Mouse (Mus musculus) B cell, adult 62 days (primary cell): ENCODE measurements around the gene Kyat1. TPM values are rescaled to one million over a fixed set of nuclear protein-coding genes. Genes with fewer than 3 reads are reported as not detected.

ENCODE experiments used
- total RNA-seq: library from RNA; stranded (reverse); gene quantifications from 4 replicates; pipeline ENCODE4 v1.2.4, GENCODE M21; 2023

Kyat1 gene
- total RNA-seq = 3.4 to 7.6 TPM (median 6.2 TPM) in 4 replicates

GRCm38 (mm10) chr2:30205629-30206357, at the start of gene Kyat1:
TSS of gene Kyat1 (minus strand) at chr2:30205847.

DNA sequence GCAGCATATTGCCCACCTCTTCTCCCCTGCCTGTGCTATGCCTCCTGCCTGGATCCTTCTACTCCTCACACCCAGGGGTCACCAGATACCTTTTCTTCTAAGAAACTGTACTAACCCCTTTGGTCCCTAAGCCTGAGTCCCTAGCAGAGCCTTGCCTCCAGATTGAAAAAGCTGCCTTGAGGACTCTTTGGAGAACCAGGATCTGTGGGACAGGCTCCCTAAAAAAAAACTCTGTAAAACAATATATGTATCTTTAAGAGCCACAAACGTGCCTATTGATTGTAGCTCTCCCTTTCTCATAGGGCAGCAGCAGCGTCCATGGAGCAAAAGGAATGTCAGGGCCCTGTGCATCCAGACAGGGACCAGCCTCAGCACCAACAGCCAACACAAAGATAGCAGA, 34.6 kb upstream of the Kyat1 start, which contains the start of gene Gm28035:
TSS of gene Gm28035 (plus strand) at position 301 of the 400 bp plus-strand sequence.

GRCm38 (mm10) chr2:30237199-30237880, 31.7 kb upstream of the Kyat1 start, which contains the start of gene Lrrc8a:
TSS of gene Lrrc8a (plus strand) at chr2:30237715.

DNA sequence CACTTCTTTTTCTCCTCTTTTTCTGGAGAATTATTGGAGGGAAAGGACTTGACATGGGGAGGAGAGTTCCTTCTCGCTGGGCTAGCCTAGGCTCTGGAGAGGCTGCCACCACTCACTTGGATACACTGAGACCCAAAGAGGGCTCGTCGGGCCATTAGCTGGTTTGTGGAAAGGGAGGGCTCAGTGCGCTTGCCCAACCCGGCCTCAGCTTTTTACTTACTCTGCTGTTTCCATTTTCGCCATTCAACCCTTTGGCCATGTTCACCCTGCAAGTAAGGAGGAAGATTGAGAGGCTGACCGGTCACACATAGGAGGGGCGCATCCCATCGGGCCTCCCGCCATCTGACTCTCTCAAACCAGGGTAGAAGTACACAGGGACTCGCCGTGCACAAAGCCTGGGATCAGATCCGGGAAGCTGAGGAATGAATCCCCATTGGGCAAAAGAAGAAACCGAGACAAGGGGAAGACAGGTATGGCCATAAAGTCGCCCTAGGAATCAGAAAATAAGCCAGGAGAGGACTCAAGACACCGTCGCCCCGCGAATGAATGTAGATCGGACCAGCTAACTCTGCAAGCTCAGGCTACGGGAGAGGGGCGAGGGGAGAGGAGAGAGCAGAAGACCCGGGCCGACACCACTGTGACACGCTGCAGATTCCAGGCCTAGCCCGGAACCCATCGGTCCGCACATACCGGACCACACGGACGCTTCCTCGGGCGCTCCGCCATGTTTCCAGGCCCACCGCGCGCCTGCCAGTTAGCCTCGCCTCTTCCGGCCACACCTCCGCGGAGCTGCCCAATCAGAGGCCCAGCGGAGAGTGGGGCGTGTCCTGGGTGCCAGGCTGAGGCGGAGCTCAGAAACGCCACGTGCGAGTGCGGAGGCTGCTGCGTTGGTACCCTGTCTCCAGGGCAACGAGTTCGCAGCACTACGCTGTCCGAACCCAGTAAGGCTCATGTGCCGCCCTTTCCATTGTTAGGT, 27.7 kb downstream of the Kyat1 start, which contains the start of gene Spout1:
TSS of gene Spout1 (minus strand) at position 760 of the 976 bp plus-strand sequence.

GRCm38 (mm10) chr2:30171371-30171996, 34.2 kb downstream of the Kyat1 start, which contains the start of gene Endog:
TSS of gene Endog (plus strand) at chr2:30171493.

Other genes with a start within 250 kb of the Kyat1 start
- gene Sptan1, start 240.3 kb downstream of the Kyat1 start, total RNA-seq = 289 to 315 TPM (median 302 TPM) in 4 replicates
- gene Wdr34, start 157.0 kb downstream of the Kyat1 start, total RNA-seq = 0.45 to 3.2 TPM (median 2.0 TPM) in 4 replicates
- gene Set, start 148.5 kb downstream of the Kyat1 start, total RNA-seq = 248 to 281 TPM (median 262 TPM) in 4 replicates
- 0.88 to 2.3 TPM (median 1.7 TPM) in 4 replicates for gene Pkn3, start 128.2 kb downstream of the Kyat1 start, total RNA-seq
- 13.0 to 18.0 TPM (median 14.9 TPM) in 4 replicates for gene Zdhhc12, start 112.2 kb downstream of the Kyat1 start, total RNA-seq
- gene Zer1, start 81.3 kb downstream of the Kyat1 start, total RNA-seq = 70.4 to 76.3 TPM (median 73.3 TPM) in 4 replicates
- gene Tbc1d13, start 72.1 kb downstream of the Kyat1 start, total RNA-seq = 31.5 to 43.7 TPM (median 37.2 TPM) in 4 replicates
- 9.1 to 10.6 TPM (median 9.8 TPM) in 4 replicates for gene Endog, start 34.4 kb downstream of the Kyat1 start, total RNA-seq
- gene Spout1, start 27.4 kb downstream of the Kyat1 start, total RNA-seq = 21.7 to 24.0 TPM (median 22.9 TPM) in 4 replicates
- 26.3 to 31.2 TPM (median 29.3 TPM) in 4 replicates for gene Lrrc8a, start 31.9 kb upstream of the Kyat1 start, total RNA-seq
- 2.3 to 4.4 TPM (median 4.1 TPM) in 4 replicates for gene Gm28035, start 34.7 kb upstream of the Kyat1 start, total RNA-seq
- gene Phyhd1, start 60.4 kb upstream of the Kyat1 start, total RNA-seq = 6.1 to 8.7 TPM (median 7.0 TPM) in 4 replicates
- 5.4 TPM in 1 of 4 replicates, not detected in the others for gene Gm28038, start 75.2 kb upstream of the Kyat1 start, total RNA-seq
- 8.9 to 11.2 TPM (median 10.7 TPM) in 4 replicates for gene Dolk, start 80.5 kb upstream of the Kyat1 start, total RNA-seq
- gene Nup188, start 80.5 kb upstream of the Kyat1 start, total RNA-seq = 42.9 to 59.6 TPM (median 52.2 TPM) in 4 replicates
- 54.4 to 80.8 TPM (median 65.5 TPM) in 4 replicates for gene Sh3glb2, start 153.5 kb upstream of the Kyat1 start, total RNA-seq
- 17.2 to 23.8 TPM (median 18.8 TPM) in 4 replicates for gene Miga2, start 158.4 kb upstream of the Kyat1 start, total RNA-seq
- 20.2 to 24.7 TPM (median 22.6 TPM) in 4 replicates for gene Dolpp1, start 186.4 kb upstream of the Kyat1 start, total RNA-seq
- 22.6 to 29.0 TPM (median 24.8 TPM) in 4 replicates for gene Crat, start 210.0 kb upstream of the Kyat1 start, total RNA-seq
- gene Ptpa, start 210.2 kb upstream of the Kyat1 start, total RNA-seq = 125 to 142 TPM (median 136 TPM) in 4 replicates